Mouse (Mus musculus) lung, embryonic 16.5 days (tissue): ENCODE measurements around the gene Il6ra. TPM values are rescaled to one million over a fixed set of nuclear protein-coding genes. Genes with fewer than 3 reads are reported as not detected.

ENCODE experiments used
- ATAC-seq: fragments of 200-750 bp; cut with Nextera tagmentation; 2 replicates; pipeline ENCODE4 v1.8.0; 2017; ENCODE audit warnings: low read depth, mild to moderate bottlenecking, moderate library complexity
- H3K27ac ChIP-seq: fragments of 300-500 bp; sonication (generic); 2 replicates; pipeline ENCODE4 v1.5.1; 2014; ENCODE audit warnings: mild to moderate bottlenecking, control low read depth, low read length
- H3K27me3 ChIP-seq: fragments of 300-500 bp; sonication (generic); 2 replicates; pipeline ENCODE4 v1.6.1; 2014; ENCODE audit warnings: low read depth, low read length, mixed read lengths; ENCODE audit not compliant: control insufficient read depth, insufficient read depth
- H3K36me3 ChIP-seq: fragments of 300-500 bp; sonication (generic); 2 replicates; pipeline ENCODE4 v1.6.1; 2014; ENCODE audit warnings: low read length; ENCODE audit not compliant: control insufficient read depth, insufficient read depth
- H3K4me1 ChIP-seq: fragments of 300-500 bp; sonication (generic); replicated peaks from 2 replicates; pipeline ENCODE4 v1.6.1; 2014; ENCODE audit warnings: low read length, mixed read lengths; ENCODE audit not compliant: control insufficient read depth, insufficient read depth
- H3K4me2 ChIP-seq: fragments of 300-500 bp; sonication (generic); 2 replicates; pipeline ENCODE4 v1.6.1; 2014; ENCODE audit warnings: low read depth, low read length, control low read depth
- H3K4me3 ChIP-seq: fragments of 300-500 bp; sonication (generic); 2 replicates; pipeline ENCODE4 v1.5.1; 2014; ENCODE audit warnings: mild to moderate bottlenecking, low read length, control low read depth
- H3K9ac ChIP-seq: fragments of 300-500 bp; sonication (generic); 2 replicates; pipeline ENCODE4 v1.6.1; 2014; ENCODE audit warnings: low read length, control low read depth
- H3K9me3 ChIP-seq: fragments of 300-500 bp; sonication (generic); 2 replicates; pipeline ENCODE4 v1.6.1; 2016; ENCODE audit warnings: low read length; ENCODE audit not compliant: control insufficient read depth
- WGBS: fragments of 180-500 bp; shearing (Covaris S2); extraction: QIAGEN DNeasy Blood & Tissue Kit; methylation state at CpG from one replicate; pipeline ENCODE4 v1.1.7; 2014; 5-methylcytosine and 5-hydroxymethylcytosine counted together
- polyA plus RNA-seq: library from polyadenylated mRNA; unstranded; fragments of >200 nt; fragmentation: Nextera tagmentation; extraction: Ambion mirVana; gene quantifications from 2 replicates; pipeline ENCODE4 v1.2.1, GENCODE M21; 2015

Il6ra gene
- polyA plus RNA-seq, 1 experiment from 2014 or later = 5.2 TPM

- WGBS = 82% methylated on average over 6 of the region's 6 CpGs
- Histone ChIP-seq H3K27me3 (no peaks in the 10 kb centered on the region), H3K27ac (no peak overlapping the region), H3K36me3 (peaks cover 77% of the 10 kb centered on the region), H3K9me3 (no peaks in the 10 kb centered on the region), H3K4me1 (no peaks in the 10 kb centered on the region), H3K9ac (no peak overlapping the region), H3K4me3 (no peak overlapping the region), H3K4me2 (no peak overlapping the region)
- ATAC-seq = no peak
These were observed 35.7 kb upstream of the Il6ra start for GRCm38 (mm10) chr3:89948655-89949054.

DNA sequence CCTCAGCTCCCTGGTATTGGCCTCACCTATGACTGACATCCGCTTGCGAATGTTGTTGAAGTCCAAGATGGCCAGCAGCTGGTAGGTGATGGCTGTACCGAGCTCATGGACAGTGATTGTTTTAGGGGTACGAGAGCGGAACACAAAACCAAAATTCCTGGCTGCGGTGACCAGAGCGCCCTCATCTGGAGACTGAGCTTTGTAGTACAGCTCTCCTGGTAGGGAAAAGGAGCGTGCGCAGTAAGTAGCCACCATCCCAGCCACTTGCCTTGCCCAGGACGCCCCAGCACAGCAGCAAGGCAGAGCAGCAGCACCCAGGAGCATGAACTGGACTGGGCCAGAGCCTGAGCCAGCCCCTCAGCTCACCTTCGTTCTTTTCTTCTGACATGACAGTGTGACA lies 35.0 kb upstream of the Il6ra start:
- Histone ChIP-seq H3K9me3 (no peaks in the 10 kb centered on the region), H3K36me3 (peaks cover 81% of the 10 kb centered on the region), H3K4me1 (no peaks in the 10 kb centered on the region), H3K9ac (no peak overlapping the region), H3K4me3 (no peak overlapping the region), H3K27ac (no peak overlapping the region), H3K4me2 (no peak overlapping the region), H3K27me3 (no peaks in the 10 kb centered on the region)
- ATAC-seq = no peak
- 85% methylated on average over 11 of the region's 11 CpGs for WGBS

DNA sequence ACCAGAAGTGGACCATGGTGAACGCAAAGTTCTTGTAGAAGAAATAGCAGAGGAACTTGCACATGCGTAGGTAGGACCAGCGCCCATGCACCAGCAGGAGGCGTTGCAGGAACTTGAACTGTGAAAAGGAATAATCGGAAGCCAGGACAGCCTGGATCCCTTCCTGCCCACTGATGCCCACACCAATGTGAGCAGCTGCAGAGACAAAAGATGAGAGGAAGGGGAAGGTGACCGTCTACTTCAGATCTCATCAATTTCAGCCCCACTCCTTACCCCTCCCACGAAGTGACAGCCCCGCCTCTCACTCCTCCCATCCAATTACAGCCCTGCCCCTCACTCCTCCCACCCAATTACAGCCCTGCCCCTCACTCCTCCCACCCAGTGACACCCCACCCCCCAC lies 32.0 kb upstream of the Il6ra start:
- peaks cover 82% of the 10 kb centered on the region for H3K36me3 ChIP-seq
- no peak overlapping the region for H3K4me3 ChIP-seq
- H3K9me3 ChIP-seq = no peaks in the 10 kb centered on the region
- H3K4me1 ChIP-seq = no peaks in the 10 kb centered on the region
- no peak overlapping the region for H3K4me2 ChIP-seq
- H3K27ac ChIP-seq = no peak overlapping the region
- H3K9ac ChIP-seq = no peak overlapping the region
- no peaks in the 10 kb centered on the region for H3K27me3 ChIP-seq
- no peak for ATAC-seq
- WGBS = 75% methylated on average over 8 of the region's 8 CpGs

DNA sequence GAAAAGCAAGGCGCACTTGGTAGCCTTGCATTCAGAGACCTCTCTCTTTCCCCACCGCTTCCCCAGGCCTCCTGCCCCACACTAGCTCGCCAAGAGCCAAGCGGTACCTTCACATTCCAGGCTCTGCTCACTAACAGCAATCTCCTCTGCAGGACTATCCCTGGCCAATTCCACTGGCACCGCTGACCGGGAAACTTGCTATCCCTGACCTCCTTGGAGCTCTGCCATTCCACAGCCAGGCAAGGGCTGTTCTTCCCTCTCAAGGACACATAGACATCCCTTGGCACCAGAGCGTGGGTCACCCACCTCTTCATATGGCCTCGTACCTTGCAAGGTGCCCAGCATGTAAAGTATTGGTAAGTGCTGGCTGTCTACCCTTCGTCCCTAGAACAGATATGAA lies 29.9 kb upstream of the Il6ra start:
- Histone ChIP-seq H3K9ac (no peak overlapping the region), H3K27ac (no peak overlapping the region), H3K4me3 (no peak overlapping the region), H3K4me1 (no peaks in the 10 kb centered on the region), H3K36me3 (peaks cover 69% of the 10 kb centered on the region), H3K27me3 (no peaks in the 10 kb centered on the region), H3K9me3 (no peaks in the 10 kb centered on the region), H3K4me2 (no peak overlapping the region)
- WGBS = 82% methylated on average over 9 of the region's 9 CpGs
- ATAC-seq = no peak

GRCm38 (mm10) chr3:89936495-89936894 lies 23.5 kb upstream of the Il6ra start:
- no peak overlapping the region for H3K4me2 ChIP-seq
- no peaks in the 10 kb centered on the region for H3K4me1 ChIP-seq
- no peaks in the 10 kb centered on the region for H3K9me3 ChIP-seq
- no peak overlapping the region for H3K4me3 ChIP-seq
- peaks cover 22% of the 10 kb centered on the region for H3K36me3 ChIP-seq
- WGBS = 86% methylated on average over 3 of the region's 3 CpGs
- H3K27ac ChIP-seq = no peak overlapping the region
- H3K27me3 ChIP-seq = no peaks in the 10 kb centered on the region
- H3K9ac ChIP-seq = no peak overlapping the region
- no peak for ATAC-seq

- H3K4me1 ChIP-seq = no peaks in the 10 kb centered on the region
- no peak overlapping the region for H3K4me2 ChIP-seq
- no peaks in the 10 kb centered on the region for H3K27me3 ChIP-seq
- H3K9me3 ChIP-seq = no peaks in the 10 kb centered on the region
- WGBS = 82% methylated on average over 2 of the region's 2 CpGs
- H3K27ac ChIP-seq = no peak overlapping the region
- ATAC-seq = no peak
- no peak overlapping the region for H3K9ac ChIP-seq
- peaks cover 4% of the 10 kb centered on the region; the same call in 1 of the 2 replicates for H3K36me3 ChIP-seq
- H3K4me3 ChIP-seq = no peak overlapping the region
These were observed 19.9 kb upstream of the Il6ra start for GRCm38 (mm10) chr3:89932925-89933324.

GRCm38 (mm10) chr3:89928956-89929355 lies 16.0 kb upstream of the Il6ra start:
- 54% methylated on average over 4 of the region's 4 CpGs for WGBS
- Histone ChIP-seq H3K4me1 (no peaks in the 10 kb centered on the region), H3K27ac (no peak overlapping the region), H3K27me3 (no peaks in the 10 kb centered on the region), H3K9ac (no peak overlapping the region), H3K4me2 (no peak overlapping the region), H3K4me3 (no peak overlapping the region), H3K36me3 (no peaks in the 10 kb centered on the region), H3K9me3 (no peaks in the 10 kb centered on the region)
- no peak for ATAC-seq

GRCm38 (mm10) chr3:89926440-89926839 lies 13.4 kb upstream of the Il6ra start:
- Histone ChIP-seq H3K4me2 (no peak overlapping the region), H3K4me1 (no peaks in the 10 kb centered on the region), H3K4me3 (no peak overlapping the region), H3K27me3 (no peaks in the 10 kb centered on the region), H3K9me3 (no peaks in the 10 kb centered on the region), H3K36me3 (no peaks in the 10 kb centered on the region), H3K9ac (no peak overlapping the region), H3K27ac (no peak overlapping the region)
- WGBS = 92% methylated on average over 1 of the region's 1 CpGs
- no peak for ATAC-seq

DNA sequence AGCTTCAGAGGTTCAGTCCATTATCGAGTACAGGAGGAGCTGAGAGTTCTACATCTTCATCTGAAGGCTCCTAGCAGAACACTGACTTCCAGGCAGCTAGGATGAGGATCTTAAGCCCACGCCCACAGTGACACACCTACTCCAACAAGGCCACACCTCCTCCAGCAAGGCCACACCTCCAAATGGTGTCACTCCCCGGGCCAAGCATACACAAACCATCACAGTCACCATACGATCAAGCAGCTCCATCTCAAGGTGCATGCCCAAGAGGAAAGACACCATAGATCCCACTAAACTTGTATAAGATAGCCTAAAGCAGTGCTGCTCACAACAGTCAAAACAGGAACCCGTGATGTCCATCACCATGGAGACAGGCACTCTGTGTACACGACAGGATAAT lies 7.7 kb upstream of the Il6ra start:
- H3K4me1 ChIP-seq = no peaks in the 10 kb centered on the region
- peak; percentile 7; the same call in 1 of the 2 replicates for ATAC-seq
- H3K27ac ChIP-seq = no peak overlapping the region
- H3K9me3 ChIP-seq = no peaks in the 10 kb centered on the region
- H3K36me3 ChIP-seq = no peaks in the 10 kb centered on the region
- no peak overlapping the region for H3K9ac ChIP-seq
- 52% methylated on average over 6 of the region's 6 CpGs for WGBS
- H3K4me2 ChIP-seq = no peak overlapping the region
- no peak overlapping the region for H3K4me3 ChIP-seq
- H3K27me3 ChIP-seq = no peaks in the 10 kb centered on the region

GRCm38 (mm10) chr3:89917408-89917807 lies 4.4 kb upstream of the Il6ra start:
- H3K36me3 ChIP-seq = no peaks in the 10 kb centered on the region

More at GRCm38 (mm10) chr3:89917408-89917807, 4.4 kb upstream of the Il6ra start:
- H3K9me3 ChIP-seq = no peaks in the 10 kb centered on the region
- ATAC-seq = no peak
- H3K9ac ChIP-seq = no peak overlapping the region
- WGBS = 42% methylated on average over 3 of the region's 3 CpGs
- no peak overlapping the region for H3K27ac ChIP-seq
- no peak overlapping the region for H3K4me2 ChIP-seq
- peaks cover 8% of the 10 kb centered on the region; the same call in 1 of the 2 replicates for H3K27me3 ChIP-seq
- no peaks in the 10 kb centered on the region; the same call in 1 of the 2 replicates for H3K4me1 ChIP-seq
- H3K4me3 ChIP-seq = no peak overlapping the region
